Mouse (Mus musculus): ENCODE measurements around the gene Gab3. TPM values are rescaled to one million over a fixed set of nuclear protein-coding genes. Genes with fewer than 3 reads are reported as not detected.

The Gab3 gene
- 0.92 and 1.4 TPM in 2 replicates for polyA plus RNA-seq (2016; fragmentation: Nextera tagmentation; extraction: Ambion mirVana)

DNA sequence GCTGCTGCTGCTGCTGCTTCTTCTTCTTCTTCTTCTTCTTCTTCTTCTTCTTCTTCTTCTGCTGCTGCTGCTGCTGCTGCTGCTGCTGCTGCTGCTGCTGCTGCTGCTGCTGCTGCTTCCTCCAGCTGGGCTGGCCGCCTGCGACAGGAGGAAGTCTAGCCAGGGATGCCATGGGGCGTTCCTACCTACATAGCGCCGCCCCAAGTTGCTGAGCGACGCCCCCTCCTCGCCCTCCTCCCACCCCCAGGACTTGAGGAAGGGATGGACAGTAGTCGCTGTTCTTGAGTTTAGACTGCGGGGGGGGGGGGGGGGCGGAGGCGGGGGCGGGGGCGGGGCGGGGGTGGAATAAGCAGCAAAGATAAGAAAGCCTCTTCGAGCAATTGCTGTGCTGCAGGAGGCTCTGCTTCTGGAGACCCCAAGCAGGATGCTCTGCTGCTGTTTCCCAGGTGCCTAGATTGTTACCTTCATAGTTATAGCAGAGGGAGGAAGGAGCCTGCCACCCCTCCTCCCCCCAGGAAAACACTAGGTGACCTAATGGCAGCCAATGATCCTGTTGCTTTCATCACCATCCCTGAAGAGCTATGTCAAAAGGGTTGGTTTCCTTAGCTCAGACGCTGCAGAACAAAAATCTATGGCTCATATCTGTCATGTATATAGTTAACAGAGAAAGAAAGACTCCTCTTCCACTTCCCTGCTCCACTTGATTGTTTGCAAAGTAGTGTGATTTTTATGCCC is at the start of gene Gab3:
TSS of gene Gab3 (minus strand) at position 685 of the 735 bp plus-strand sequence.
- no peaks in the 10 kb centered on the region for H3K9me3 ChIP-seq
- no peaks in the 10 kb centered on the region for H3K27me3 ChIP-seq (replicated peaks)
- peak; percentile 92 for ATAC-seq (ENCODE audit: low FRiP score, low read depth)
- H3K4me2 ChIP-seq (replicated peaks), result peak within 1 kb of the TSS; percentile 57
- H3K27ac ChIP-seq, result no peak within 1 kb of the TSS
- H3K4me1 ChIP-seq, result no peaks in the 10 kb centered on the region
- peak within 1 kb of the TSS; percentile 38 for H3K4me3 ChIP-seq
- H3K36me3 ChIP-seq, result no peaks in the 10 kb centered on the region
- WGBS, result 6% methylated on average over 10 of the region's 17 CpGs
- H3K9ac ChIP-seq, result peak within 1 kb of the TSS; percentile 26; the same call in 1 of the 2 replicates

DNA sequence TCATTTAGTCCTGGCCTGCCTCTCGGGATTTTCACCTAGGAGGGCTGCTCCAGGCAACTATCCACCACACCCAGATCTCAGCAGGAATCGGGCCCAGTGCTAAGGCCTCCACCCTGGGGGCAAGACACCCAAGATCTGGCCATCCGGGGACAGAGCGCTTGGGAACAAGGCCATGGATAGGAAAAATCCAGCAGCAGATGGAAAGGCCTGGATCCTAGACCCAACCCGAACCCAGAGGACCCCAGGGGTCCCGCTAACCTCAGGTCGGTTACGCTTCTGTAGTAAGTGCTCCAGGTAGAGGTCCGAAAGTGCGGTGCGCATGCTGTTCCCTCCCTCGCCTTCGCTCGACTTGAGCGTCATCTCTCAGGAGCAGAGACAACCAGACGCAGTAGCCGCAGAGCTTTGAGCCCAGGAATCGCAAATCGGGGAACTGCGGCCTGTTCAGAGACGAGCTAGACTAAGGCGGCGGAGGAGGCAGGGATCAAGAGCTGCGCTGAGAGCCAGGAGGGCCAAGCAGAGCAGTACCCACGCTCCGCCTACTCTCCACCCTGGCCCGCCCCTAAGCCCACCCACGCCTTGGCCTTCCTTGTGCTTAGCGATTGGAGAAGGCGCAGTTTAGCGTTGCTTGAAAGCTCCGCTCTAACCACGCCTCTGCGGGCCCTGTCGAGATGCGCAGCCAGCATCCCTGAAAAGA is 45.4 kb upstream of the Gab3 start, which contains the start of gene Mpp1:
TSS of gene Mpp1 (minus strand) at position 550 of the 694 bp plus-strand sequence.
- Histone ChIP-seq H3K9ac (peak within 1 kb of the TSS; percentile 59), H3K27ac (no peak within 1 kb of the TSS), H3K4me3 (peak within 1 kb of the TSS; percentile 40), H3K4me1 (no peaks in the 10 kb centered on the region), H3K27me3 (replicated peaks) (no peaks in the 10 kb centered on the region), H3K9me3 (no peaks in the 10 kb centered on the region), H3K4me2 (replicated peaks) (peak within 1 kb of the TSS; percentile 59), H3K36me3 (no peaks in the 10 kb centered on the region)
- WGBS, result 14% methylated on average over 36 of the region's 36 CpGs
- peak; percentile 99 for ATAC-seq (ENCODE audit: low FRiP score, low read depth)

DNA sequence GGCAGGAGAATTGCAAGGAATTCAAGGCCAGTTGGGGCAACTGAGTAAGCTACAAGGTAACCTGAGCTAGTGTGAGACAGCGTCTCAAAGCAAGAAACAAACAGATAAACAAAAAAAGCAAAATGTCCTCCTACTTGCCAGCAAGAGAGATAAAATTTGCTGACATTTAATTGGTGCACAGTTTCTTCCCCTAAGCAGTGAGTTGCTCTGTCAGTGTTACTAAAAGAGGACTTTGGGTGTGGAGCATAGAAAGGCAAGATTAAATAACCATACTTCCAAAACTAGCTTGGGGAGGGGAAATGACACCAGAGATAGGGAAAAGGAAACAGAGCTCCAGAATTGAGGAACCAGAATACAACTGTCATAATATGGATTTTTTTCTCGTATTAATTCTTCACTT is 44.2 kb upstream of the Gab3 start:
- H3K4me1 ChIP-seq, result no peaks in the 10 kb centered on the region
- no peak overlapping the region for H3K4me3 ChIP-seq
- no peak for ATAC-seq (ENCODE audit: low FRiP score, low read depth)
- no peak overlapping the region for H3K4me2 ChIP-seq (replicated peaks)
- H3K36me3 ChIP-seq, result no peaks in the 10 kb centered on the region
- H3K27me3 ChIP-seq (replicated peaks), result no peaks in the 10 kb centered on the region
- H3K9me3 ChIP-seq, result no peaks in the 10 kb centered on the region
- H3K9ac ChIP-seq, result no peak overlapping the region
- H3K27ac ChIP-seq, result no peak overlapping the region
- WGBS, result 68% methylated on average over 2 of the region's 2 CpGs

DNA sequence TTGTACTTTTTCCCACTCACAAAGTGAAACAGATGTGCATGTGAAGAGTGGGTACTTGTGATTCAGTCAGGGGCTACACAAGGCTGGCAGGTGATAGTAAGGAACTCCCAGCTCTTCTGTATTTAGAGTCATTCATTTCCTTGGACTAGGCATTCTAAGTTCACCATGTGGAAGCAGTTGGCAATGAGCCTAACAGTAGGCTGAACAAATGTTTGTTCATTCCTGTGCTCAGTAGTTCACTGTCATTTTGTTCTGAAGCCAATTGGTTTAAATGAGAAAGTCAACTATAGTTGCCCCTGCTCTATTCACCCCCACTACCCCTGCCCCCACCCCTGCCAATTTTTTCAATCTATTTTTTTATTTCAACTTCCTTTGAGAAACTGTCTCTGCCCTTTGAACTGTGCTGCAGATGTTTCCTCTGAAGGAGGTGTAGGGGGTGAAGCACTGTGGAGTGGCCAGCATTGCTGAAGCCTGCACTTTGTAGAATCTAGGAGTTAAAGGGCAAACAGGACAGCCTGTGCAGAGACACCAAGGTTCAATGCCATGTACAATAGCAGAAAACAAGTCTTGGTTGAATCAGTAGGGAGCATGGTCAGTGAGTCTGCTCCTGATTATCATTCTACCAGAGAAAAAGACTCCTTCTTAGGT is 43.2 kb upstream of the Gab3 start:
- H3K36me3 ChIP-seq, result no peaks in the 10 kb centered on the region
- H3K27me3 ChIP-seq (replicated peaks), result no peaks in the 10 kb centered on the region
- H3K4me1 ChIP-seq, result no peaks in the 10 kb centered on the region
- H3K4me3 ChIP-seq, result no peak overlapping the region
- ATAC-seq (ENCODE audit: low FRiP score, low read depth), result no peak
- H3K9ac ChIP-seq, result no peak overlapping the region
- H3K4me2 ChIP-seq (replicated peaks), result no peak overlapping the region
- H3K27ac ChIP-seq, result no peak overlapping the region
- no peaks in the 10 kb centered on the region for H3K9me3 ChIP-seq

DNA sequence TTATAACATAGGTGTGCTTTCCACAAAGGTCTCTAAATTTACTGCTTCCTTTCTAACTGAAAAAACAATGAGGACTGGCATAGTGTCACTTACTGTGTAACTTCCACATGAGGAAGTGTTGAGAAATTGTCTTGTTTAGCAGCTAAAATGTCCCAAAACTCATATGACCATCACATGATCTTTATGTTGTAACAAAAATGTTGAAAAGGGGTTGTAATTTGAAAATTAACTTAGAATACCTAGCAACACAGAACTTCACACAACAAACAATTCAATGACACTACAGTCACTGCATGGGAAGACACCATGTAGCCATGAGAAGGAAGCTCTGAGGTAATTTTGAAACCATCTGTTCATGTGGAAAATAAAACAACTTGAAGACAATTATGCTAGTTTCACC is 41.6 kb upstream of the Gab3 start:
- H3K27me3 ChIP-seq (replicated peaks), result no peaks in the 10 kb centered on the region
- no peak for ATAC-seq (ENCODE audit: low FRiP score, low read depth)
- no peak overlapping the region for H3K27ac ChIP-seq
- H3K4me3 ChIP-seq, result no peak overlapping the region
- H3K4me2 ChIP-seq (replicated peaks), result no peak overlapping the region
- H3K9me3 ChIP-seq, result no peaks in the 10 kb centered on the region
- no peak overlapping the region for H3K9ac ChIP-seq
- H3K4me1 ChIP-seq, result no peaks in the 10 kb centered on the region
- H3K36me3 ChIP-seq, result no peaks in the 10 kb centered on the region

DNA sequence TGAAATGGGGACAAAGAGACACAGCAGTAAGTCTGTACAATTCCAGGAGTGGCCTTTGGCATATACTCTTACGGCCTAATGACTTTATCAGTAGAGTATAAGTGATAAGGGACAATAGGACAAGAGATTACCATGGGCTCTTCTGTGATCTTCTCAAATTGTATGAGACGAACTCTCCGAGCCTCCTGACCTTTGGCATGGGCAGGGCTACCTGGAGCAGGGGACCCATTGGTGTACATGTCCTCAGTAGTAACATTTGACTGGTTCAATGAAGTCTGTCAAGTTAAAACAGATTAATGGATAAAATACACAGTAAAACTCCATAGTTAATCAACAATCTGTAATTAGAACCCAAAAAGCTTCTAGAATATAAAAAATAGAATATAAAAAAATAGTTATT is 40.3 kb upstream of the Gab3 start:
- Histone ChIP-seq H3K4me2 (replicated peaks) (no peak overlapping the region), H3K9ac (no peak overlapping the region), H3K36me3 (no peaks in the 10 kb centered on the region), H3K9me3 (no peaks in the 10 kb centered on the region), H3K27ac (no peak overlapping the region), H3K27me3 (replicated peaks) (no peaks in the 10 kb centered on the region), H3K4me1 (no peaks in the 10 kb centered on the region), H3K4me3 (no peak overlapping the region)
- 94% methylated on average over 3 of the region's 3 CpGs for WGBS
- ATAC-seq (ENCODE audit: low FRiP score, low read depth), result no peak

DNA sequence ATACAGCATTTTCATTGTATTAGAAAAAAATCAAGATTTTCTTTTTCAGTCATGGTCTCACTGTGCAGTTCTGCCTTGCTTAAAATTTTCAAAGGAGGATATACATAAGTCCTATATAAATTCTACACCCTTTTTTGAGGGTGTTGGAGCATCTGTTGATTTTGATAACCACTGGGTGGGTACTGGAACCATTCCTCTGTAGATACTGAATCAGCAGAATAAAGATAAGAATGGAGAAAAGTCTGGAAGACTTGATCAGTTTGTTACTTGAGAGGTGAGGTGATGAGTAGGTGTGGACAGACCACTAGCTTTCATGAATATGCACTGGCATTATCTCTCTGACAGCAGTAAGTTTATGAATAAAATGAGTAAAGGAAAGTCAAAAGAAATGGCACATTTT is 30.3 kb upstream of the Gab3 start:
- Histone ChIP-seq H3K9ac (no peak overlapping the region), H3K4me3 (no peak overlapping the region), H3K27me3 (replicated peaks) (no peaks in the 10 kb centered on the region), H3K36me3 (peaks cover 4% of the 10 kb centered on the region; the same call in 1 of the 2 replicates), H3K4me1 (no peaks in the 10 kb centered on the region), H3K9me3 (no peaks in the 10 kb centered on the region), H3K4me2 (replicated peaks) (no peak overlapping the region), H3K27ac (no peak overlapping the region)
- no peak for ATAC-seq (ENCODE audit: low FRiP score, low read depth)

DNA sequence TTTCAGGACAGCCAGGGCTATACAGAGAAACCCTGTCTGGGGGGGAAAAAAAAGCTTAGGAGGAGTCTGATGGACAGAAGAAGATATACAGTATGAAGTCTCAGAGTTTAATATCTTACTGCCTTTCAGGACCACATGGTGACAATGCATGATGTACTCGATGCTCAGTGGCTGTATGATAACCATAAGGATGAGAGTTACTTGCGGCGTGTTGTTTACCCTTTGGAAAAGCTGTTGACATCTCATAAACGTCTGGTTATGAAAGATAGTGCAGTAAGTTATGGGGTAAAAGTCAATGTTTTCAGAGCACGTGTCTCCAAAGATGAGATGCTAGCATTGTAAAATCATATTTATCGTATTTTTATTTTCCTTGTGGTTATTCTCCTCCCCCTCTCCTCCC is 17.0 kb upstream of the Gab3 start:
- Histone ChIP-seq H3K27me3 (replicated peaks) (no peaks in the 10 kb centered on the region), H3K4me2 (replicated peaks) (no peak overlapping the region), H3K4me3 (no peak overlapping the region), H3K36me3 (peaks cover 28% of the 10 kb centered on the region), H3K9me3 (no peaks in the 10 kb centered on the region), H3K27ac (no peak overlapping the region), H3K4me1 (no peaks in the 10 kb centered on the region), H3K9ac (no peak overlapping the region)
- 91% methylated on average over 6 of the region's 6 CpGs for WGBS
- ATAC-seq (ENCODE audit: low FRiP score, low read depth), result no peak

DNA sequence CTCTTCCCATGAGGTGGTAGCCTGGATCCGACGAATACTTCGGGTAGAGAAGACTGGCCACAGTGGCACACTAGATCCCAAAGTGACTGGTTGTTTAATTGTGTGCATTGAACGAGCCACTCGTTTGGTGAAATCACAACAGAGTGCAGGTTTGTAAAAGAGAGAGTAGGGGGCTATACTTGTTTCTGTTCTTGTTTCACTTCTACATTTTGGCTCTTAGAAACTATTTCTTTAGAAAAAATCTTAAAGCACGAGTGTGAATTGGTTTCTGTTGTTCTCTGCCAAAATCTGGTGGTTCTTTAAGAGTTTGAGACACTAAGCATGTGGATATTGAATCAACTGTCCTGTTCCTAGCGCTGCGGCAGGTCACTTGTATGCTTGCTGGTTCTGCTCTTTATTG is 13.5 kb upstream of the Gab3 start:
- 92% methylated on average over 8 of the region's 8 CpGs for WGBS
- no peak for ATAC-seq (ENCODE audit: low FRiP score, low read depth)

DNA sequence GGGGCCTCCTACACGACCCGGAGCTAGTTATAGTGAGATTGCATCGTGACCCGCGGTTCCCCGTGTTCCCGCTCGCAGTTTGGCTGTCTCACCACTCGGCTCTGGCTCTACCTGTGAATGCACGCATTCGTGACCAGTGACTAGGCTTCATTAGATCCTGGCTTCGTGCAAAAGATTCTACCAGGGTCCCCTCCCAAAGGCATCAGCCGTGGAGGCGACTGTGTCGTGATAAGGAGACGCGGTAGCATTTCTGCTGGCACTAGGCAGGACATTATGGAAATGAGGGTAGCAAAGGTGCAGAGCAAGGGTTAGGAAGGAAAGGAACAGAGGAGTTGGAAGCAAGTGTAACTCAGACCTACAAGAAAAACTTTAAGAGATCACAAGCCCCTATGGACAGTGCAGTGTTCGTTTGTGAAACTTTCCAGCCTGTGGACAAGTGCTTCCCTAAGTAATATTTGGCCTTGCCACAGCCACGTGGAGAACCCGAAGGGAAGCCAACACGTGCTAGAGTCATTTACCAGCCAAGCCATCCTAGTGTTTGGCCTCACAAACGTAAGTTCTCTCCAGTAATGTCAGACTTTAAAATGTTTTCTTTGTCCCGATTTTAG is 11.0 kb upstream of the Gab3 start:
- Histone ChIP-seq H3K9me3 (no peaks in the 10 kb centered on the region), H3K9ac (peak overlapping the region; percentile 56), H3K4me1 (no peaks in the 10 kb centered on the region), H3K4me2 (replicated peaks) (peak overlapping the region; percentile 58), H3K27me3 (replicated peaks) (no peaks in the 10 kb centered on the region), H3K27ac (no peak overlapping the region), H3K36me3 (peaks cover 4% of the 10 kb centered on the region; the same call in 1 of the 2 replicates), H3K4me3 (peak overlapping the region; percentile 48)
- ATAC-seq (ENCODE audit: low FRiP score, low read depth), result peak; percentile 22
- WGBS, result 17% methylated on average over 23 of the region's 23 CpGs

More for the DNA sequence above, 13.5 kb upstream of the Gab3 start:
- H3K4me1 ChIP-seq, result no peaks in the 10 kb centered on the region
- H3K27ac ChIP-seq, result no peak overlapping the region
- no peaks in the 10 kb centered on the region for H3K9me3 ChIP-seq
- H3K4me2 ChIP-seq (replicated peaks), result no peak overlapping the region
- peaks cover 10% of the 10 kb centered on the region for H3K36me3 ChIP-seq
- H3K27me3 ChIP-seq (replicated peaks), result no peaks in the 10 kb centered on the region
- H3K4me3 ChIP-seq, result no peak overlapping the region
- H3K9ac ChIP-seq, result no peak overlapping the region

DNA sequence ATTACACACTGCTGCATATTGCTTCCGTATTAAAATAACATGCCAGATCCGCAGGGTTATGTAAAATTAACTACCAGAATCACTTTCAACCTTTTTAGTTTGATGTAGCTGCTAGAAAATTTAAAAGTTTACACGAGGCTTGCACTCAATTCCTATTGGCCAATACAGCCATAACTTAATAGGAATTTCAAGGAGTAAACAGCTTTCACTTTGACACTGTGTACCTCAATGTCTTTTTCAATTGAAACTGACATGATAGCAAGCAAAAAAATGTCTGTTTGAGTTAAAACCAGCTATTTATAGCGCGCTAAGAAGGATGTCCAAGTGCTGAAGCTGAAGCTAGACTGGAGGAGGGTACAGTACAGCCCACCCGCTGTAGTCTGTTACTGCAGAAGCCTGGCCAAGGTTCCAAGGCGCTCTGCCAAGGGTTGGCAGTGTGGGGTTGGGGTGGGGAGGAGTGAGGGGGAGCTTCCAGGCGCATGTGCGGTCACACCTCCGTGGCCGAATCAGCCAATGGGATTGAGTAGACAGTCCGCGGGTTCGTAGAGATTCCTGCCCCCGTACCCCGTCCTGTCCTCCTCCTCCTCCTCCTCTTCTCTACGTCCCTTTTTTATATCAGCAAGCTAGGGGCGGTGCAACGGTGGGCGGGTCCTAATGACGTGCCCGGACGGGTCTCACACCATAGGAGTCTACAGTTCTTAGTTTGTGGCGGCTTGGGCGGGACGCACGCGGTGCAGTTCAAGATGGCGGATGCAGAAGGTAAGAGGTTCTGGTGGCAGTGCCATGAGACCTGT is 10.3 kb upstream of the Gab3 start, which contains the start of gene Dkc1:
TSS of gene Dkc1 (plus strand) at position 486 of the 794 bp plus-strand sequence.
- no peak within 1 kb of the TSS for H3K27ac ChIP-seq
- WGBS, result 14% methylated on average over 29 of the region's 29 CpGs

More for the DNA sequence above, 10.3 kb upstream of the Gab3 start, which contains the start of gene Dkc1:
- H3K9ac ChIP-seq, result peak within 1 kb of the TSS; percentile 56
- peak; percentile 99 for ATAC-seq (ENCODE audit: low FRiP score, low read depth)
- no peaks in the 10 kb centered on the region for H3K27me3 ChIP-seq (replicated peaks)
- no peaks in the 10 kb centered on the region for H3K9me3 ChIP-seq
- peaks cover 4% of the 10 kb centered on the region; the same call in 1 of the 2 replicates for H3K36me3 ChIP-seq
- H3K4me3 ChIP-seq, result peak within 1 kb of the TSS; percentile 48
- H3K4me2 ChIP-seq (replicated peaks), result peak within 1 kb of the TSS; percentile 58
- no peaks in the 10 kb centered on the region for H3K4me1 ChIP-seq

Data from neural tube, embryonic 12.5 days (tissue).